Mouse (Mus musculus) hindbrain, postnatal 0 days (tissue): Measurements from ENCODE around the gene Acly. TPM values are rescaled to one million over a fixed set of nuclear protein-coding genes. Genes with fewer than 3 reads are reported as not detected.

Experiments
- ATAC-seq: fragments of 200-750 bp; cut with Nextera tagmentation; 2 replicates; pipeline ENCODE4 v1.8.0; 2017; ENCODE audit warnings: mild to moderate bottlenecking, moderate TSS enrichment, moderate library complexity
- DNase-seq: peaks from one replicate; pipeline ENCODE4 v3.0.0-alpha.2; 2015; ENCODE audit warnings: low spot score
- H3K27ac ChIP-seq: fragments of 300-500 bp; sonication (generic); 2 replicates; pipeline ENCODE4 v1.5.1; 2014; ENCODE audit warnings: mild to moderate bottlenecking
- H3K27me3 ChIP-seq: fragments of 300-500 bp; sonication (generic); 2 replicates; pipeline ENCODE4 v1.6.1; 2014; ENCODE audit warnings: low read length, mixed read lengths; ENCODE audit not compliant: insufficient read depth
- H3K36me3 ChIP-seq: fragments of 300-500 bp; sonication (generic); 2 replicates; pipeline ENCODE4 v1.6.1; 2014; ENCODE audit warnings: low read length, mixed read lengths; ENCODE audit not compliant: insufficient read depth
- H3K4me1 ChIP-seq: fragments of 300-500 bp; sonication (generic); 2 replicates; pipeline ENCODE4 v1.6.1; 2014; ENCODE audit warnings: antibody characterized with exemption, low read length, mixed read lengths; ENCODE audit not compliant: insufficient read depth
- H3K4me2 ChIP-seq: fragments of 300-500 bp; sonication (generic); 2 replicates; pipeline ENCODE4 v1.6.1; 2014; ENCODE audit warnings: low read depth, mild to moderate bottlenecking, low read length, moderate library complexity, mixed read lengths
- H3K4me3 ChIP-seq: fragments of 300-500 bp; sonication (generic); 2 replicates; pipeline ENCODE4 v1.5.1; 2014; ENCODE audit warnings: low read length
- H3K9ac ChIP-seq: fragments of 300-500 bp; sonication (generic); replicated peaks from 2 replicates; pipeline ENCODE4 v1.6.1; 2014; ENCODE audit warnings: mild to moderate bottlenecking, low read length, moderate library complexity, mixed read lengths
- H3K9me3 ChIP-seq: fragments of 300-500 bp; sonication (generic); 2 replicates; pipeline ENCODE4 v1.6.1; 2016; ENCODE audit warnings: low read length, mixed read lengths
- CTCF ChIP-seq: IDR thresholded peaks from 2 replicates; pipeline ENCODE4 v1.5.1; 2016; ENCODE audit warnings: antibody characterized with exemption, control low read depth, low read depth
- WGBS: fragments of 180-500 bp; shearing (Covaris S2); extraction: QIAGEN DNeasy Blood & Tissue Kit; methylation state at CpG from one replicate; pipeline ENCODE4 v1.1.7; 2014; 5-methylcytosine and 5-hydroxymethylcytosine counted together
- polyA plus RNA-seq: library from polyadenylated mRNA; unstranded; fragments of >200 nt; fragmentation: Nextera tagmentation; extraction: Ambion mirVana; gene quantifications from 2 replicates; pipeline ENCODE4 v1.2.1, GENCODE M21; 2015
- total RNA-seq: library from RNA; depleted of rRNA; stranded (reverse); fragments of >200 nt; gene quantifications from 2 replicates; pipeline ENCODE4 v1.2.3, GENCODE M21; 2014

The Acly gene
- total and polyA plus RNA-seq, 2 experiments from 2014 or later = 135 to 235 TPM

DNA sequence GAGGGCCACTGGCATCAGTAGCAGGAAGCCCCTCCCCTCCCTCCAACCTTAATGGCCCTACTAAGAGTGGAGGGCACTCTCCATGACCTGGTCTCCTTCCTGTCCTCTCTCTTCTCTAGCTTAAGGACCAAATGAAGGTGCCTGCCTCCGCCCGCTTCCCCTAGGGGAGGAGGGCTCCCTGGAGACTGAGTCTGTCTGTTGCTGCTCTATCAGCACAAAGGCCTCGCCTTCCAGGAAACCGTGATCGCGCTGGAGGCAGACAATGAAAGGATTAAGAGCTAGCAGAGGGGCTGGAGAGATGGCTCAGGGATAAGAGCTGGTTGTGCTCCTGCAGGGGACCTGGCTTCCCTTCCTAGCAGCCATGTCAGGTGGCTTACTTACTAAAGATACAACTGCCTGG lies 26.5 kb downstream of the Acly start:
- no peak for ATAC-seq
- no peak for TF ChIP-seq CTCF
- no peaks in the 10 kb centered on the region for H3K9me3 ChIP-seq
- H3K4me1 ChIP-seq = no peaks in the 10 kb centered on the region
- no peak overlapping the region for H3K4me2 ChIP-seq
- no peak overlapping the region for H3K27ac ChIP-seq
- DNase-seq = no peak
- H3K4me3 ChIP-seq = no peak overlapping the region
- no peak overlapping the region for H3K9ac ChIP-seq
- WGBS = 41% methylated on average over 6 of the region's 6 CpGs
- H3K27me3 ChIP-seq = no peaks in the 10 kb centered on the region
- peaks cover 56% of the 10 kb centered on the region for H3K36me3 ChIP-seq

GRCm38 (mm10) chr11:100500651-100501050 lies 27.1 kb downstream of the Acly start:
- H3K4me3 ChIP-seq = no peak overlapping the region
- WGBS = 81% methylated on average over 7 of the region's 7 CpGs
- ATAC-seq = no peak
- no peak for TF ChIP-seq CTCF
- no peaks in the 10 kb centered on the region for H3K27me3 ChIP-seq
- no peak overlapping the region for H3K4me2 ChIP-seq
- H3K4me1 ChIP-seq = no peaks in the 10 kb centered on the region
- H3K36me3 ChIP-seq = peaks cover 63% of the 10 kb centered on the region
- H3K9me3 ChIP-seq = no peaks in the 10 kb centered on the region
- no peak for DNase-seq
- H3K9ac ChIP-seq = no peak overlapping the region
- H3K27ac ChIP-seq = no peak overlapping the region

- 81% methylated on average over 3 of the region's 3 CpGs for WGBS
- H3K27ac ChIP-seq = no peak overlapping the region
- TF ChIP-seq CTCF = no peak
- no peak overlapping the region for H3K4me2 ChIP-seq
- ATAC-seq (no peak), DNase-seq (no peak)
- no peak overlapping the region for H3K9ac ChIP-seq
- H3K4me1 ChIP-seq = no peaks in the 10 kb centered on the region
- H3K4me3 ChIP-seq = no peak overlapping the region
- H3K36me3 ChIP-seq = peaks cover 66% of the 10 kb centered on the region
- H3K9me3 ChIP-seq = no peaks in the 10 kb centered on the region
- H3K27me3 ChIP-seq = no peaks in the 10 kb centered on the region
Measured at GRCm38 (mm10) chr11:100500241-100500640, 27.6 kb downstream of the Acly start.

- no peak overlapping the region for H3K9ac ChIP-seq
- no peak overlapping the region for H3K4me2 ChIP-seq
- peaks cover 77% of the 10 kb centered on the region for H3K36me3 ChIP-seq
- H3K4me3 ChIP-seq = no peak overlapping the region
- no peak for ATAC-seq
- no peak for TF ChIP-seq CTCF
- H3K27me3 ChIP-seq = no peaks in the 10 kb centered on the region
- no peak for DNase-seq
- H3K9me3 ChIP-seq = no peaks in the 10 kb centered on the region
- 91% methylated on average over 12 of the region's 12 CpGs for WGBS
- H3K4me1 ChIP-seq = no peaks in the 10 kb centered on the region
- H3K27ac ChIP-seq = no peak overlapping the region
Measured at GRCm38 (mm10) chr11:100493771-100494170, 34.0 kb downstream of the Acly start.

- peak; percentile 58 for TF ChIP-seq CTCF
- Histone ChIP-seq H3K27ac (no peak overlapping the region), H3K4me2 (no peak overlapping the region), H3K4me1 (no peaks in the 10 kb centered on the region), H3K27me3 (no peaks in the 10 kb centered on the region), H3K9me3 (no peaks in the 10 kb centered on the region), H3K36me3 (peaks cover 54% of the 10 kb centered on the region), H3K4me3 (no peak overlapping the region), H3K9ac (no peak overlapping the region)
- WGBS = 92% methylated on average over 6 of the region's 6 CpGs
- ATAC-seq (no peak), DNase-seq (peak; percentile 7)
Measured at GRCm38 (mm10) chr11:100490951-100491350, 36.8 kb downstream of the Acly start.

GRCm38 (mm10) chr11:100485801-100486538 lies 41.8 kb downstream of the Acly start:
- Histone ChIP-seq H3K4me2 (no peak overlapping the region), H3K4me1 (no peaks in the 10 kb centered on the region), H3K36me3 (peaks cover 48% of the 10 kb centered on the region), H3K27ac (no peak overlapping the region), H3K9ac (no peak overlapping the region), H3K4me3 (no peak overlapping the region), H3K9me3 (no peaks in the 10 kb centered on the region), H3K27me3 (no peaks in the 10 kb centered on the region)
- 87% methylated on average over 8 of the region's 8 CpGs for WGBS
- DNase-seq (peak; percentile 68), ATAC-seq (no peak)
- TF ChIP-seq CTCF = peak; percentile 67

- no peak for DNase-seq
Measured at GRCm38 (mm10) chr11:100484461-100484860, 43.3 kb downstream of the Acly start.

More at GRCm38 (mm10) chr11:100484461-100484860, 43.3 kb downstream of the Acly start:
- Histone ChIP-seq H3K9me3 (no peaks in the 10 kb centered on the region), H3K9ac (no peak overlapping the region), H3K36me3 (peaks cover 49% of the 10 kb centered on the region), H3K27ac (no peak overlapping the region), H3K27me3 (no peaks in the 10 kb centered on the region), H3K4me1 (no peaks in the 10 kb centered on the region), H3K4me2 (no peak overlapping the region), H3K4me3 (no peak overlapping the region)
- 98% methylated on average over 3 of the region's 3 CpGs for WGBS
- no peak for ATAC-seq
- TF ChIP-seq CTCF = no peak
